Mouse (Mus musculus): Measurements from ENCODE around the gene Gm28305. TPM values are rescaled to one million over a fixed set of nuclear protein-coding genes. Genes with fewer than 3 reads are reported as not detected.

Gene Gm28305
- not detected for polyA plus RNA-seq (2017; shearing (Covaris generic))

GRCm38 (mm10) chr9:104040362-104040761, at the start of gene Gm28305:
Gm28305 (plus strand) TSS chr9:104040662.

GRCm38 (mm10) chr9:104001921-104002859, 38.3 kb upstream of the Gm28305 start, which contains the start of gene Nphp3:
Nphp3 (plus strand) TSS chr9:104002544.

GRCm38 (mm10) chr9:104062430-104063243, 22.2 kb downstream of the Gm28305 start, which contains the start of gene Uba5:
Uba5 (minus strand) TSS chr9:104063134.

GRCm38 (mm10) chr9:104063244-104063961, 22.9 kb downstream of the Gm28305 start, which contains the start of gene Acad11:
Acad11 (plus strand) TSS chr9:104063377.

Other genes with a start within 250 kb of the Gm28305 start
- gene Nphp3, start 38.1 kb upstream of the Gm28305 start, polyA plus RNA-seq (2017; shearing (Covaris generic)): 2.8 TPM
- gene Uba5, start 22.5 kb downstream of the Gm28305 start, polyA plus RNA-seq (2017; shearing (Covaris generic)): 28.6 TPM
- gene Acad11, start 22.7 kb downstream of the Gm28305 start, polyA plus RNA-seq (2017; shearing (Covaris generic)): 5.2 TPM
- not detected for gene Ackr4, start 86.3 kb downstream of the Gm28305 start, polyA plus RNA-seq (2017; shearing (Covaris generic))
- gene Dnajc13, start 222.3 kb downstream of the Gm28305 start, polyA plus RNA-seq (2017; shearing (Covaris generic)): 57.3 TPM